Mouse (Mus musculus): ENCODE results near the gene Irf2bpl. TPM values are rescaled to one million over a fixed set of nuclear protein-coding genes. Genes with fewer than 3 reads are reported as not detected.

Irf2bpl gene
- total and polyA plus RNA-seq, 3 experiments: 7.0 to 19.6 (median 12.1) TPM

GRCm38 (mm10) chr12:86849945-86850626 is 34.5 kb downstream of the Irf2bpl start:
- in situ Hi-C loops (cut with MboI; ENCODE audit: low pct_ligation_motif_present, low pct_unique_long_range_greater_than_20kb, low sequenced_read_pairs): no loop called here
- Histone ChIP-seq H3K4me3 (replicated peaks in 1 of 3; ENCODE audit: low read depth in 2 of 3, low read length in 2 of 3, poor library complexity in 1 of 3) (no peak overlapping the region), H3K36me3 (replicated peaks in 1 of 2; ENCODE audit: control insufficient read depth in 1 of 2, insufficient read depth in 1 of 2, low read length in 1 of 2) (no peaks in the 10 kb centered on the region), H3K9ac (ENCODE audit: insufficient read depth, low read depth) (no peak overlapping the region), H3K27me3 (replicated peaks) (no peaks in the 10 kb centered on the region), H3K9me3 (replicated peaks; ENCODE audit: low read length) (peaks cover under 1% of the 10 kb centered on the region), H3K4me2 (ENCODE audit: insufficient read depth, low read depth, poor library complexity, severe bottlenecking) (no peak overlapping the region), H3K27ac (ENCODE audit: insufficient read depth, low read depth) (no peak overlapping the region), H3K79me2 (replicated peaks; ENCODE audit: control insufficient read depth, extremely low read depth, insufficient read depth, poor library complexity, severe bottlenecking) (no peaks in the 10 kb centered on the region), H3K4me1 (ENCODE audit: control insufficient read depth in 1 of 2, insufficient read depth in 2 of 2) (no peaks in the 10 kb centered on the region; a peak in 1 of 4 replicates)
- dilution Hi-C loops (cut with MboI; ENCODE audit: extremely low pct_ligation_motif_present, extremely low pct_unique_long_range_greater_than_20kb, low sequenced_read_pairs): no loop called here
- no peak for TF ChIP-seq MEF2A (IDR thresholded peaks at IDR 0.05; ENCODE audit: borderline replicate concordance, low read depth, low read length)
- no peak for TF ChIP-seq JUND (conservative IDR thresholded peaks at IDR 0.05; ENCODE audit: low read depth, low read length)
- TF ChIP-seq SIN3A (IDR thresholded peaks at IDR 0.05; ENCODE audit: low read length): no peak
- TF ChIP-seq PAX5 (IDR thresholded peaks at IDR 0.05; ENCODE audit: low read length): no peak
- no peak for TF ChIP-seq BHLHE40 (IDR thresholded peaks at IDR 0.05; ENCODE audit: low read depth, low read length)
- TF ChIP-seq CHD2 (IDR thresholded peaks at IDR 0.05; ENCODE audit: low read length): no peak
- TF ChIP-seq TBP (conservative IDR thresholded peaks at IDR 0.05; ENCODE audit: low read depth, low read length): no peak
- no peak for TF ChIP-seq HCFC1 (IDR thresholded peaks at IDR 0.05; ENCODE audit: low read depth, low read length)
- TF ChIP-seq TCF12 (IDR thresholded peaks at IDR 0.05; ENCODE audit: low read depth, low read length): no peak
- no peak for TF ChIP-seq UBTF (IDR thresholded peaks at IDR 0.05; ENCODE audit: low read depth, low read length)
- no peak for TF ChIP-seq NELFE (IDR thresholded peaks at IDR 0.05; ENCODE audit: low read depth, low read length)
- no peak for TF ChIP-seq CTCF (conservative IDR thresholded peaks at IDR 0.05 in 1 of 2, IDR thresholded peaks at IDR 0.05 in 1 of 2; ENCODE audit: low read depth in 2 of 2, low read length in 2 of 2)
- DNase-seq (ENCODE audit: extremely low read depth): no peak

GRCm38 (mm10) chr12:86842866-86843459 is 41.6 kb downstream of the Irf2bpl start:
- H3K79me2 ChIP-seq (replicated peaks; ENCODE audit: control insufficient read depth, extremely low read depth, insufficient read depth, poor library complexity, severe bottlenecking): no peaks in the 10 kb centered on the region
- H3K4me1 ChIP-seq (ENCODE audit: control insufficient read depth in 1 of 2, insufficient read depth in 2 of 2): peaks cover 0 to 5% of the 10 kb centered on the region in 2 experiments; a peak in 1 of 4 replicates
- TF ChIP-seq CHD1 (IDR thresholded peaks at IDR 0.05; ENCODE audit: low read depth, low read length) (no peak), NRF1 (IDR thresholded peaks at IDR 0.05; ENCODE audit: low read depth, low read length) (no peak), POLR2AphosphoS2 (IDR thresholded peaks at IDR 0.05; ENCODE audit: low read depth, low read length) (no peak), TCF12 (IDR thresholded peaks at IDR 0.05; ENCODE audit: low read depth, low read length) (no peak), ZKSCAN1 (IDR thresholded peaks at IDR 0.05; ENCODE audit: borderline replicate concordance, low read depth, low read length) (no peak), USF1 (IDR thresholded peaks at IDR 0.05; ENCODE audit: low read depth, low read length) (no peak), CTCF (conservative IDR thresholded peaks at IDR 0.05 in 1 of 2, IDR thresholded peaks at IDR 0.05 in 1 of 2; ENCODE audit: low read depth in 2 of 2, low read length in 2 of 2) (no peak), ETS1 (conservative IDR thresholded peaks at IDR 0.05; ENCODE audit: low read depth, low read length) (no peak)
- H3K4me2 ChIP-seq (ENCODE audit: insufficient read depth, low read depth, poor library complexity, severe bottlenecking): no peak overlapping the region
- no peak overlapping the region for H3K9ac ChIP-seq (ENCODE audit: insufficient read depth, low read depth)
- no peaks in the 10 kb centered on the region for H3K36me3 ChIP-seq (replicated peaks in 1 of 2; ENCODE audit: control insufficient read depth in 1 of 2, insufficient read depth in 1 of 2, low read length in 1 of 2)
- no peak for DNase-seq (ENCODE audit: extremely low read depth)
- no peak overlapping the region for H3K4me3 ChIP-seq (replicated peaks in 1 of 3; ENCODE audit: low read depth in 2 of 3, low read length in 2 of 3, poor library complexity in 1 of 3)
- dilution Hi-C loops (cut with MboI; ENCODE audit: extremely low pct_ligation_motif_present, extremely low pct_unique_long_range_greater_than_20kb, low sequenced_read_pairs) (no loop called here), in situ Hi-C loops (cut with MboI; ENCODE audit: low pct_ligation_motif_present, low pct_unique_long_range_greater_than_20kb, low sequenced_read_pairs) (no loop called here)
- peaks cover 2% of the 10 kb centered on the region for H3K9me3 ChIP-seq (replicated peaks; ENCODE audit: low read length)
- no peaks in the 10 kb centered on the region for H3K27me3 ChIP-seq (replicated peaks)
- no peak overlapping the region for H3K27ac ChIP-seq (ENCODE audit: insufficient read depth, low read depth)

Measured in CH12.LX (cell line).